Mouse (Mus musculus) heart, postnatal 0 days (tissue): Measurements from ENCODE around the gene Il9. TPM values are rescaled to one million over a fixed set of nuclear protein-coding genes. Genes with fewer than 3 reads are reported as not detected.

Experiments
- ATAC-seq: fragments of 200-750 bp; cut with Nextera tagmentation; 2 replicates; pipeline ENCODE4 v1.8.0; 2017; ENCODE audit warnings: low read depth, moderate number of reproducible peaks, moderate library complexity; ENCODE audit not compliant: insufficient read depth
- DNase-seq: peaks from one replicate; pipeline ENCODE4 v3.0.0-alpha.2; 2016; ENCODE audit warnings: low spot score
- H3K27ac ChIP-seq: fragments of 300-500 bp; sonication (generic); 2 replicates; pipeline ENCODE4 v1.5.1; 2014; ENCODE audit warnings: low read depth, mild to moderate bottlenecking
- H3K27me3 ChIP-seq: fragments of 300-500 bp; sonication (generic); 2 replicates; pipeline ENCODE4 v1.6.1; 2014; ENCODE audit warnings: low read length, mixed read lengths; ENCODE audit not compliant: control insufficient read depth, insufficient read depth
- H3K36me3 ChIP-seq: fragments of 300-500 bp; sonication (generic); replicated peaks from 2 replicates; pipeline ENCODE4 v1.6.1; 2014; ENCODE audit warnings: low read length, mixed read lengths; ENCODE audit not compliant: control insufficient read depth, insufficient read depth
- H3K4me1 ChIP-seq: fragments of 300-500 bp; sonication (generic); 2 replicates; pipeline ENCODE4 v1.6.1; 2014; ENCODE audit warnings: antibody characterized with exemption; ENCODE audit not compliant: control insufficient read depth, insufficient read depth
- H3K4me2 ChIP-seq: fragments of 300-500 bp; sonication (generic); 2 replicates; pipeline ENCODE4 v1.6.1; 2014; ENCODE audit warnings: low read depth, mild to moderate bottlenecking, low read length, moderate library complexity
- H3K4me3 ChIP-seq: fragments of 300-500 bp; sonication (generic); 2 replicates; pipeline ENCODE4 v1.5.1; 2014; ENCODE audit warnings: low read depth, low read length
- H3K9ac ChIP-seq: fragments of 300-500 bp; sonication (generic); replicated peaks from 2 replicates; pipeline ENCODE4 v1.6.1; 2014; ENCODE audit warnings: low read depth, low read length, mixed read lengths
- H3K9me3 ChIP-seq: fragments of 300-500 bp; sonication (generic); replicated peaks from 2 replicates; pipeline ENCODE4 v1.6.1; 2016; ENCODE audit warnings: low read length; ENCODE audit not compliant: control insufficient read depth
- CTCF ChIP-seq: IDR thresholded peaks from 2 replicates; pipeline ENCODE4 v1.5.1; 2016; ENCODE audit warnings: antibody characterized with exemption, control low read depth, low read depth
- EP300 ChIP-seq: IDR thresholded peaks from 2 replicates; pipeline ENCODE4 v1.6.1; 2016; ENCODE audit warnings: antibody characterized with exemption, low read depth
- WGBS: fragments of 180-500 bp; shearing (Covaris S2); extraction: QIAGEN DNeasy Blood & Tissue Kit; methylation state at CpG from one replicate; pipeline ENCODE4 v1.1.7; 2014; 5-methylcytosine and 5-hydroxymethylcytosine counted together
- polyA plus RNA-seq: library from polyadenylated mRNA; unstranded; fragments of >200 nt; fragmentation: Nextera tagmentation; extraction: Ambion mirVana; gene quantifications from 2 replicates; pipeline ENCODE4 v1.2.1, GENCODE M21; 2015
- total RNA-seq: library from RNA; depleted of rRNA; stranded (reverse); fragments of >200 nt; gene quantifications from 2 replicates; pipeline ENCODE4 v1.2.3, GENCODE M21; 2014; ENCODE audit warnings: low replicate concordance

Il9 gene
- total and polyA plus RNA-seq, 2 experiments from 2014 or later = not detected

DNA sequence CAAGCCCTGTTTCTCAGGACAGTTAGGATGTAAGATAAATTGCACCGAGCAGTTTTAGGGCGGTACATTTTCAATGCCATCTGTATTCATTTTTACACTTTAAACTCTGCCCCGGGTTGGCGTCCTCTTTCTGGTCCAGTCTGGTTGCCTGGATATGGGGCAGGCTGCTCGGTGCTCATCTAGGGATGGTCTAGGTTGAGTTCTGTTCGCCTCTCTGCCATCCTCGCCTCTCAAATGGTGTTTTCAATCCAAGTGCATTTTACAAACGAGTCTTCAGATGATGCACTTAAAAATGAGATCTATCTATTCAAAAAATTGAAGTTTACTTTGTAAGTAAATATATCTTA, 40.7 kb upstream of the Il9 start:
- Histone ChIP-seq H3K4me2 (peak overlapping the region; percentile 96), H3K27ac (no peak overlapping the region), H3K4me1 (no peaks in the 10 kb centered on the region), H3K27me3 (no peaks in the 10 kb centered on the region), H3K9ac (peak overlapping the region; percentile 51), H3K36me3 (no peaks in the 10 kb centered on the region), H3K9me3 (no peaks in the 10 kb centered on the region), H3K4me3 (peak overlapping the region; percentile 65)
- TF ChIP-seq CTCF (no peak), EP300 (no peak)
- DNase-seq (no peak), ATAC-seq (0 out of 2 replicates have a peak, but pooled peaks have one; percentile 17)
- 5% methylated on average over 8 of the region's 8 CpGs for WGBS

DNA sequence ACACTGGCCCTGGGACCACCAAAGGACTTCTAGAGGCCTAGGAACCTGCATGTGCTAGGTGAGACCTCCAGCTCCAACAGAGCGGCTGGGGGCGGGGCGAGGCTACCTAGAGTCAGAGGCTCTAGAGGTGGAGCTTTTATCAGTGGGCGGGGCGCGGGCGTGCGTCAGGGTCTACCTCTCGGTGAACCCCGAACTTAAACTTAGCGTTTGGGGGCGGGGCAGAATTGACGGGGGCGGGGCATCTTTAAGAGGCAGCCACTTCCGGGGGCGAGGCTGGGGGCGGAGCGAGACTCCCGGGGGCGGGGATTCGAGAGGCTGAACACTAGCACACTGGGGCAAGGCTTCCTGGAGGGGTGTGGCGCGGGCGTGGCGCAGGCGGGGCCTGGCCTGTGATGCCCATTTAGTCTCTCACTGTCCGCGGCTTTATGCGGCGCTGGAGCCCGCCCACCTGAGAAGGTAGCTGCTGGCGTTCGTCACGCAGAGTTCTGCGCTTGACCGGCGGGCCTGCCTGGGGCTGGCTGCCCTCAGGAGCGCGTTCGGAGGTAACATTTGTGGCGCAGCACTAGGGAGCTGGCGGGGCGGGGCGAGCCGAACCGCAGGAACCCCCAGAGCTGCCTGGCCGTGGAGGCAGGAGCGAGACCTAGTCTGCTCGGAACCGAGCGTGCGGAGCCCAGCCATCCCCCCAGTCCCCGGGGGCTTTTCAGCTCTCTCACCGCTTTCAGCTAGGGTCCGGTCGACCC, 40.2 kb upstream of the Il9 start, which contains the start of gene Fbxl21:
Gene Fbxl21 (plus strand): TSS at position 392 of the 740 bp plus-strand sequence.
- peak within 1 kb of the TSS; percentile 51 for H3K9ac ChIP-seq
- 1% methylated on average over 53 of the region's 56 CpGs for WGBS

GRCm38 (mm10) chr13:56516816-56517215, 34.8 kb upstream of the Il9 start:
- DNase-seq (no peak), ATAC-seq (no peak)
- H3K27me3 ChIP-seq = no peaks in the 10 kb centered on the region
- H3K4me3 ChIP-seq = no peak overlapping the region
- no peaks in the 10 kb centered on the region for H3K36me3 ChIP-seq
- H3K9me3 ChIP-seq = no peaks in the 10 kb centered on the region
- 49% methylated on average over 7 of the region's 7 CpGs for WGBS
- no peak overlapping the region for H3K4me2 ChIP-seq
- no peak overlapping the region for H3K9ac ChIP-seq
- TF ChIP-seq CTCF = no peak
- TF ChIP-seq EP300 = no peak
- no peaks in the 10 kb centered on the region for H3K4me1 ChIP-seq
- no peak overlapping the region for H3K27ac ChIP-seq

More for the DNA sequence above, 40.2 kb upstream of the Il9 start, which contains the start of gene Fbxl21:
- Histone ChIP-seq H3K36me3 (no peaks in the 10 kb centered on the region), H3K4me1 (no peaks in the 10 kb centered on the region), H3K4me2 (peak within 1 kb of the TSS; percentile 96), H3K27me3 (no peaks in the 10 kb centered on the region), H3K9me3 (no peaks in the 10 kb centered on the region), H3K4me3 (peak within 1 kb of the TSS; percentile 65), H3K27ac (no peak within 1 kb of the TSS)
- ATAC-seq (peak; percentile 99), DNase-seq (peak; percentile 74)
- TF ChIP-seq CTCF = no peak
- TF ChIP-seq EP300 = no peak

DNA sequence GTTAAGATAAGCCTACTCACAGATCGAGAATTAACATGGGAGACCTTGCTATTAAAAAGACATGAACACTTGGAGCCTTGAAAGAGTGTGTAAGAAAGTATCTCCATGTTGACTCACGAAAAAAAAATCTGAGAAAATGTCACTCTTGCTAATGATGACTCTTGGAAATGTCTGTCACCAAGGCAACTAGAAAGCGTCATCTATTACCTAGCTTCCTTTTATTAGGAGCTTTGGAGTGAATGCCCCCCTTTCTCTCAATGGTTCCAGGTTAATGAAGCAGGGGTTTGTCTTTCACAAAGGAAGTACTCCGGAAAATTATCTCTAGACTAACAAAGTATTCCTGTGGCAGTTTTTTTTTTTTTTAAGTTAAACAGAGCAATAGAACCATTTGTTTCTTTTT, 34.3 kb upstream of the Il9 start:
- Histone ChIP-seq H3K36me3 (no peaks in the 10 kb centered on the region), H3K4me3 (no peak overlapping the region), H3K9me3 (no peaks in the 10 kb centered on the region), H3K27ac (no peak overlapping the region), H3K9ac (no peak overlapping the region), H3K4me2 (no peak overlapping the region), H3K27me3 (no peaks in the 10 kb centered on the region), H3K4me1 (no peaks in the 10 kb centered on the region)
- DNase-seq = no peak
- 70% methylated on average over 4 of the region's 4 CpGs for WGBS
- TF ChIP-seq CTCF (no peak), EP300 (no peak)
- ATAC-seq = no peak

DNA sequence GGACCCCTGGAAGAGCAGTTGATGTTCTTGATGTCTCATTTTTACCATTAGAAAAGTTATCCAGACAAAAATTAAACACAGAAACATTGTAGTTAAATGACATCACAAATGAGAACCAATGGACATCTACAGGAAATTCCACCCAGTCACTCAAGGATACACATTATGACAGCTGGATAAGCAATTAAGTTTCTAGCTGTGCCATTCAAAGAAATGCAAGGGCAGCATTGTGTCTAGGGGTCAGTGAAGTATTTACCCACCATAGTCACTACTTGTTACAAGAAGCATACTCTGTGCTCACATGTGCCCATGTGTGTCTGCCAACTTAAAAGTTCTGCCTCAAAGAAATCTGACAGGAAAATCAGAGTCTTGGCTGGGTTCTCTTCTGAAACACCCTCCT, 31.5 kb upstream of the Il9 start:
- H3K4me1 ChIP-seq = no peaks in the 10 kb centered on the region
- DNase-seq (no peak), ATAC-seq (no peak)
- TF ChIP-seq CTCF (no peak), EP300 (no peak)
- H3K4me3 ChIP-seq = no peak overlapping the region
- H3K36me3 ChIP-seq = no peaks in the 10 kb centered on the region
- H3K9ac ChIP-seq = no peak overlapping the region
- no peak overlapping the region for H3K27ac ChIP-seq
- no peaks in the 10 kb centered on the region for H3K27me3 ChIP-seq
- no peaks in the 10 kb centered on the region for H3K9me3 ChIP-seq
- no peak overlapping the region for H3K4me2 ChIP-seq

- Histone ChIP-seq H3K9ac (no peak overlapping the region), H3K4me2 (no peak overlapping the region), H3K4me3 (no peak overlapping the region), H3K27ac (no peak overlapping the region), H3K36me3 (no peaks in the 10 kb centered on the region), H3K4me1 (no peaks in the 10 kb centered on the region), H3K27me3 (no peaks in the 10 kb centered on the region), H3K9me3 (no peaks in the 10 kb centered on the region)
- 75% methylated on average over 2 of the region's 2 CpGs for WGBS
- DNase-seq (no peak), ATAC-seq (no peak)
- TF ChIP-seq CTCF = no peak
- no peak for TF ChIP-seq EP300
Observed at GRCm38 (mm10) chr13:56509796-56510195, 27.8 kb upstream of the Il9 start.
